Comparison of ENCODE assay signal across 8 mouse cellular contexts in the genomic region with DNA sequence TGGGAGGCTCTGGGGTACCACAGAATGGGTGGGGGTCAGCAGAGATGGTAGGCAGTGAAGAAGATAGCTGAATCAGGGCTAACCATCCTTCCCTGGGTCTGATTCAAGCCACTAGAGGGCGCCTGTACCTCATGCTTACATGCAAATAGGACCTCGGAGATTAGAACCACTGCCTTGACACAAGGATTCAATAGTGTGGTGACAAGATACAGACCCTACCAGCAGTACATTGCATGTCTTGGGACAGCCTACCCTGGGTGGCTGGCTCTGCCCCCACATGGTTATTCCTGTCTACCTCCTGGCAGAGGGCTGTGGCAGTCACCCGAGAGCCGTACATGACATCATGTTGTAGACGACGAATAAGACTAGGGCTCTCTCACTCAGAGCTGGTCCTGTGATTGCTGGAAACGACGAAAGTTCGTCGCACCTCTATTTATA. TPM values are rescaled to one million over a fixed set of nuclear protein-coding genes. Genes with fewer than 3 reads are reported as not detected.
DNase-seq lines count a peak whose midpoint lies in the region; ATAC-seq lines count a peak whose summit lies in the region.

No protein-coding gene starts in this region.

- H3K4me3 ChIP-seq in intestine, embryonic 15.5 days (replicated peaks): no peak overlapping the region

- DNase-seq in urinary bladder, postnatal 10 days (ENCODE audit: low spot score): peak; percentile 28
- no peak for DNase-seq in urinary bladder, adult 2 months (ENCODE audit: low spot score)
- DNase-seq in embryo, embryonic 11.5 days (ENCODE audit: low read depth, low spot score): peak; percentile 57
- peak; percentile 51 to 57 for DNase-seq in gastrocnemius, postnatal 36 days
- DNase-seq in left cerebral cortex, postnatal 10 days (ENCODE audit: extremely low spot score in 1 of 2, low spot score in 2 of 2): peak; percentile 73
- peak; percentile 80 for DNase-seq in mesoderm, embryonic 11.5 days (ENCODE audit: low read depth, low spot score)
- DNase-seq in skeletal muscle tissue, adult 2 months (ENCODE audit: low read depth, low spot score): peak; percentile 77

- H3K9ac ChIP-seq in intestine, embryonic 15.5 days: no peak overlapping the region

- intact Hi-C loops in gastrocnemius, postnatal 36 days (cut with DNase I): no loop called here
- intact Hi-C loops in left cerebral cortex, postnatal 10 days (cut with DNase I): loop anchor here (2.0 kb wide), 1 partner anchor 141 kb away; a partner anchor contains a TSS

- peak; percentile 52 for ATAC-seq in intestine, embryonic 15.5 days

- H3K36me3 ChIP-seq in intestine, embryonic 15.5 days: no peaks in the 10 kb centered on the region

- peaks cover 16% of the 10 kb centered on the region; the same call in 1 of the 2 replicates for H3K4me1 ChIP-seq in intestine, embryonic 15.5 days (replicated peaks)

- no peaks in the 10 kb centered on the region for H3K27me3 ChIP-seq in intestine, embryonic 15.5 days (replicated peaks)

- 46% methylated on average over 10 of the region's 10 CpGs for WGBS in intestine, embryonic 15.5 days

- H3K27ac ChIP-seq in intestine, embryonic 15.5 days: no peak overlapping the region

- no peak overlapping the region for H3K4me2 ChIP-seq in intestine, embryonic 15.5 days (replicated peaks)

- H3K9me3 ChIP-seq in intestine, embryonic 15.5 days: no peaks in the 10 kb centered on the region

RNA-seq across cellular contexts. Expression of a gene that starts 30.6 kb away (rescaled TPM):
- polyA plus RNA-seq in urinary bladder, adult 2 months (2012; rRNA removed): 68.9 and 70.1 TPM in 2 replicates
- total RNA-seq in gastrocnemius, postnatal 36 days (2021): 10 to 100 TPM; 21.8 to 22.1 TPM
- 42.2 and 43.3 TPM in 2 replicates for polyA plus RNA-seq in intestine, embryonic 15.5 days (2015; fragmentation: Nextera tagmentation; extraction: Ambion mirVana)
- total RNA-seq in left cerebral cortex, postnatal 10 days (2021): 10 to 100 TPM; 48.4 to 50.9 TPM

RNA-seq across cellular contexts. Expression of a gene that starts 49.1 kb away (rescaled TPM):
- polyA plus RNA-seq in urinary bladder, adult 2 months (2012; rRNA removed): 19.6 and 22.7 TPM in 2 replicates
- 10 to 100 TPM; 70.2 to 71.6 TPM for total RNA-seq in gastrocnemius, postnatal 36 days (2021)
- polyA plus RNA-seq in intestine, embryonic 15.5 days (2015; fragmentation: Nextera tagmentation; extraction: Ambion mirVana): 29.7 and 31.6 TPM in 2 replicates
- 10 to 100 TPM; 25.9 to 30.8 TPM for total RNA-seq in left cerebral cortex, postnatal 10 days (2021)

RNA-seq across cellular contexts. Expression of a gene that starts 49.2 kb away (rescaled TPM):
- polyA plus RNA-seq in urinary bladder, adult 2 months (2012; rRNA removed): 18.4 and 19.1 TPM in 2 replicates
- total RNA-seq in gastrocnemius, postnatal 36 days (2021): 1 to 10 TPM; 6.1 to 9.5 TPM
- polyA plus RNA-seq in intestine, embryonic 15.5 days (2015; fragmentation: Nextera tagmentation; extraction: Ambion mirVana): 13.9 and 14.3 TPM in 2 replicates
- 10 to 100 TPM; 13.0 to 14.4 TPM for total RNA-seq in left cerebral cortex, postnatal 10 days (2021)
